Mouse (Mus musculus) 3T3-L1 (cell line): ENCODE results near the gene Car11.
A peak's percentile ranks its signal among the peaks of the same experiment; 100 is the strongest.
"Not testable (repeated sequence)": the region's sequence is repeated elsewhere in the genome, so short reads cannot be mapped to it uniquely, and the experiment has no call there.

ENCODE experiments used
- DNase-seq: peaks from one replicate; pipeline ENCODE4 v3.0.0-alpha.2; 2015; ENCODE audit warnings: low read depth, low spot score

Car11 gene

GRCm38 (mm10) chr7:45699523-45700141 lies at the start of gene Car11:
Gene Car11 (plus strand): TSS chr7:45699843.
- DNase-seq, result no peak

- not testable (repeated sequence) for DNase-seq
These were observed 49.2 kb upstream of the Car11 start for GRCm38 (mm10) chr7:45650484-45650883.

DNA sequence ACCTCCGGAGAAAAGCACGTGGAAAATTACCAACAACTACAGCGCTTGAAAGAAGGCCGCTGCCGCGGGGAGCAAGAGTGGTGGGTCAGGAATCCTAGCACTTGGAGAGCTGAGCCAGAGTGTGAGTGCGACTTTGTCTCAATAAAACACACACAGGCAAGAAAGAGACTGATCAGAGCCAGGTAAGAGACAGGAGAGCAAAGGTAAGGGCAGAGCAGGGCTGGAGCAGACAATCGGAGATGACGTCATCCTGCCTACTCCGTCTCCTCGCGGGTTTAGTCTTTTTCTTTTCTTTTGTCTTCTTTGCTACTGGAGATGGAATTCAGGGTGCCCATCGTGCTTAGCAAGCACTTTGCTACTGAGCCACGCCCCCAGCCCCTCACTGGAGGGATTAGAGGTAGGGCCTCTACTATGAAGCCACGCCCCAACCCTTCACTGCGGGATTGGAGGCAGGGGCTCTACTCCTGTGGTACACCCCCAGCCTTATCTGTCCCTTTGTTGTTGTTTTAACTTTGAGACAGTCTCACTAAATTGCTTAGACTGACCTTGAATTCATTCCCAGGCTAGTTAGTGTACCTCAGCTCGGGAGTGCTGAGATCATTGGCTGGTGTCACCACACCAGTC lies 45.1 kb upstream of the Car11 start:
- no peak for DNase-seq

DNA sequence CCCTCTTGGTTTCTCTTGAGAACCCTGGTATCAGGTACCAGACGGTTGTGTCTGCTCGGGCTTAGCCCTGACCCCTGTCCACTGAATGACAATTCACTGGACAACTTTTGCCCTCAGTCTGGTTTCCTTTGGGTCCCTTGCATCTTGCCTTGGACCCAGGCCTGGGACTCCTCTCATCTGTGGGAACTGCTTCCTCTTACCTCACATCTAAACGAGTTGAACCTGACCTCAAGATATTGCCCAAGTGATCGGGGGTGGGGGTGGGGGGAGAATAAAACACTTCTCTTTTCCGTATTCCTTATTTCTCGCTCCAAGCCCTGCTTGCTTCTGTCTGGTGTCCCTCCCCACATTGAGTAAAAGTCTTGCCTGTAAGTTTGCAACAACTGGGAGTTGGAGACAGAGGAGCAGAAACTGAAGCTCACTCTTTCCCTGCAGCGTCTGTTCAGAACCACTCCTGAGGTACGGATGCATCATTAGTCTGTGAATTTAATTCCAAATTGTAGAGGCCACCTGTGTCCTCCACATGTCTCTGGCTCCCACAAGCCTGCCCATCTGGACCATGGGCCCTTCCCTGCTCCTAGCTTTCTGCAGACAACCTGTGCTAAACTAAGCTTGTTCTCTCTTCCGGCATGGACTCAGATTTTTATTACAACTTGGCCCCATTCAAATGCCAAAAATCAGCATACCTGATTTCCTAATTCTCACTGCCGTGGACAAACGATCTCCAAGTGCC lies 38.7 kb upstream of the Car11 start:
- no peak for DNase-seq

DNA sequence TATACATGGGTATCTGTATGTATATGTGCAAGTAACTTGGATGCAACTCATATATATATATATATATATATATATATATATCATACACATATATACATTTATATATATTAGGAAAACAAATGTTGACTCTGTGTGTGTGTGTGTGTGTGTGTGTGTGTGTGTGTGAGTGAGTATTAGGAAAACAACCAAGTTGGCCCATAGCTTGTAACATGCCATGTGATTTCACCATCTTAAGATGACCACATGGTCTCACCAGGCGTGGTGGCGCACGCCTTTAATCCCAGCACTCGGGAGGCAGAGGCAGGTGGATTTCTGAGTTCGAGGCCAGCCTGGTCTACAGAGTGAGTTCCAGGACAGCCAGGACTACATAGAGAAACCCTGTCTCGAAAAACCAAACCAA lies 37.9 kb upstream of the Car11 start:
- DNase-seq, result not testable (repeated sequence)

- DNase-seq, result no peak
These were observed 34.1 kb upstream of the Car11 start for GRCm38 (mm10) chr7:45665303-45666138.

GRCm38 (mm10) chr7:45666161-45666560 lies 33.5 kb upstream of the Car11 start, which contains the start of gene Fut2:
Gene Fut2 (minus strand): TSS chr7:45666394.
- no peak for DNase-seq

DNA sequence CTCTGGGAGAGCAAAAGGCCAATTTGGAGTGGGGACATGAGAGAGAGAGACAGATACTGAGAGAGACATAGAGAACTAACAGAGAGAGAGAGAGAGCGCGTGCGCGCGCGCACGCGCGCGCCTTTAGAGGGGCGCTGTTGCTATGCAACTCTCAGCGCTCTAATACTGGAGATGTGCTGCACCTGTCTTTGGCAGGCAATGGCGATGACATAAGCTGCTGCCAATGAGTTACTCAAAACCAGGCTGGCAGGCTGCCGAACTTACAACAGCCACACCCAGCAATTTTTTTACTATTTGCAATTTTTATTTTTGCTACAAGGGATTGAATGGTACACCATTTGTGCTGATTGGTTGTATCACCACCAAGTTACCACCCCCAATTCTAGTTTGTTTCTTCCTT lies 31.9 kb upstream of the Car11 start:
- DNase-seq, result no peak

DNA sequence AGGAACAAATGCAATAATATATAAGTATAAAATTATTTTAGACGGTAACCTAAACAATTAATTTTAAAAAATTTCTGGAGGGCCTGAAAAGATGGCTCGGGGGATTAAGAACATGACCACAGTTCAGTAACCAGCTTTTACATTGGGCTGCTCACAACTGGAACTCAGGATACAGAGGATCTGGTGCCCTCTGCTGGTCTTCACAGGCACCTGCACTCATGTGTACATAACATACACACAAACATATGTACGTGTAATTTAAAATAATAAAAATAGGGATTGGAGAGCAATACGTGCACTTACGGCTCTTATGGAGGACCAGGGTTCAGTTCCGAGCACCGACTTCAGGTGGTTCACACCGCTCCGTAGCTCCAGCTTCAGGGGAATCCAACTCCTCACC lies 30.7 kb upstream of the Car11 start:
- no peak for DNase-seq

GRCm38 (mm10) chr7:45677627-45678295 lies 21.9 kb upstream of the Car11 start:
- DNase-seq, result no peak

- no peak for DNase-seq
These were observed 21.1 kb upstream of the Car11 start for GRCm38 (mm10) chr7:45678513-45678912.

DNA sequence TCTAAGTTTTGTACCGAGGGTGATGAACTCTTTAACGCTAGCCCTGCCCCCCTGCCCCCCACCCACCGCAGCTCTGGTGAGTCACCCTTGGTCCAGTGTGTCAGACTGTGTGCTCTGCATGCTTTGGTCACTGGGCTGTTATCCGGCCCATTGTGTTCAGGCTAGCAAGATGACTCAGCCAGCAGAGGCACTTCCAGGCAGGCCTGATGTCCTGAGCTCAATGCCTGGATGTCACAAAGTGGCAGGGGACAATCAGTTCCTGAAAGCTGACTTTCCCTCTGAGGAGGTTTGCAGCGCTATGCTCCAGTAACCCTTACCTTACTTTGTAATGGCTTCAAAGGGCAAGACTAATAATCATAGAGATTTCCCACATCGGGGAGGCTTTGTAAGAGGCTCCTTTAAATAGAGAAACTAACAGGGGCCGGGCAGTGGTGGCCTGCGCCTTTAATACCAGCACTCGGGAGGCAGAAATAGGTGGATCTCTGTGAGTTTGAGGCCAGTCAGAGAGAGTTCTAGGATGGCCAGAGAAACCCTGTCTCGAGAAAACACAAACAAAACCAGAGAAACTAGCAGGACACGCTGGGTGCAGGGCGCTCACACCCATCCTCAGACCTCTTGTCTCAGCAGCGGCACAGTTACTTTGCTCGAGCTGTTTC lies 19.5 kb upstream of the Car11 start:
- DNase-seq, result peak; percentile 87

DNA sequence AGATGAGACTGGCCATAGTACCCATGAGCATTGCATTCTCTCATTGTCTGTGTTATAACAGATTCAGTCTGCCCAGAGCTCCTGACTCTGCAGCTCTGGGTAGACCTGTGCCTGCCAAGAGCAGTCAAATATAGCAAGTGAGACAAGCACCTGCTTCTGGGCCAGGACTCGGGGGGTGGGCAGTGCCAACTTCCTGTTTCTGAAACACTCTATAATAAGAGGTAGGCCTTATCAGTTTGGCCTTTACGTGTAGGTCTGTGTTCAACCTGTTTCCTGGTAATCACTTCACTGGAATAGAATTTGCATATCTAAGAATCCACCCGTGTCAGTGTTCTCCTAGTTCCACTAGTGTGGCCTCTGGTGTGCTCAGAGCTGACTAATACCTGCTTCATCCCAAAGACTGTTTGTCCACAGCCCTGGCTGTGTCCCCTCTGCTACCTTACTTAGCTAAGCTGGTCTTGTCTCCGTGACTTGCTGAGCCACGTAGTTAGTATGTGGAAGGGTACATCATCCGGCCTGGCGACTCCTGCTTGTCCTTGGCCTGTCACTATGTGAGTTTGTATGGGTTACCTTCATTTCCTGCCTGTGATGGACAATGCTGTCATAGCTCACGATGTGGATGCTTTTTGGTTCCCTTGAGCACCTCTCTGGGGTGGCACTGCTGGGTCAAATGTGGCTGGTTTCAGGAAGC lies 18.5 kb upstream of the Car11 start:
- no peak for DNase-seq

- DNase-seq, result peak; percentile 91
These were observed 17.2 kb upstream of the Car11 start for GRCm38 (mm10) chr7:45682144-45683126.

GRCm38 (mm10) chr7:45683396-45684050 lies 16.1 kb upstream of the Car11 start, which contains the start of gene Ntn5:
Gene Ntn5 (plus strand): TSS chr7:45684022.
- no peak for DNase-seq

- DNase-seq, result no peak
These were observed 13.8 kb upstream of the Car11 start for GRCm38 (mm10) chr7:45685811-45686210.

GRCm38 (mm10) chr7:45686841-45687240 lies 12.8 kb upstream of the Car11 start:
- no peak for DNase-seq

DNA sequence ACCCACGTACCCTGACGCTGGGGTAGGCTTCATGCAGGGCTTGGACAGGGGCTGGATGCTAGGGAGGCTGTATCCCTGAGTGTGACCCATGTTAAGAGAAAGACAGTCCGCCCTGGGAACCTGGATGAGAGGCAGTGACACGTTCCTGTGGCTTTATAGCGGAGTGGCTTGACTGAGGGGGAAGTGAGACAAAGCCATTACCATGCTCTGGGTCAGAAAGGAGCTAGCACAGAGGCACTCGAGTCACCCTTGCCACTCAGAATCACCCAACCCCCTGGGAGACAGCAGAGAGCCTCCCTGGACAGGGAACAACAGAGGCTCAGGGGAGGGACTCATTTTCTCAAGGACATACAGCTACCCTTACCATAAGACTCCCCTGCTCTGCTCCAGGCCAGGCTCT lies 10.5 kb upstream of the Car11 start:
- no peak for DNase-seq
